Mouse (Mus musculus) ES-Bruce4 (cell line): ENCODE data around the gene Crtac1.

ENCODE experiments used
- CTCF ChIP-seq: IDR thresholded peaks from one replicate; pipeline ENCODE4 v1.8.1; 2011; ENCODE audit warnings: low read depth, low read length
- EP300 ChIP-seq: IDR thresholded peaks from 2 replicates; pipeline ENCODE4 v1.6.1; 2011; ENCODE audit warnings: low read depth, low read length; ENCODE audit not compliant: insufficient read depth
- POLR2A ChIP-seq: IDR thresholded peaks from one replicate; pipeline ENCODE4 v1.8.1; 2011; ENCODE audit warnings: low read length; ENCODE audit not compliant: insufficient read depth

DNA sequence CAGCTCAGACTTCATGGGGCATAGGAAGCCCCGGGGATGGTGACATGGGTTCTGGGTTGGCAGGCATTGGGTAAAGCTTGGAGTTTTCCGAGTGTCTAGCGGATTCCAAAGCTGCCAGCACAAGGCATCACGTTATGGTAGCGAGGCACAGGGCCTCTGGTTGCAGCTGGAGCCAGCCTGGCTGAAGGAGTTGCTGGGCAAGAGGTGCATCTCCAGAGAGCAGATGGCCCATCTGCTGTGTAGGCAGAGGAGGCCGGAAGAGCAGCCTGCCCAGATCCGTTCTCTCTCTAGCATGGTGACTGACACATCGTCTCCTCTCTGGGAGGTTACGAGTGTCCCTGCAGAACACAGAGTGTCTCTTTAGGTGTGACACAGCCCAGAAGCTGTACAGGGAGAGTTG, 103.4 kb downstream of the Crtac1 start:
- TF ChIP-seq CTCF (no peak), EP300 (no peak), POLR2A (no peak)
